Mouse (Mus musculus) embryonic fibroblast, embryonic 13.5 days (primary cell): ENCODE data around the gene Cobl.

ENCODE experiments used
- CTCF ChIP-seq: IDR thresholded peaks from 2 replicates; pipeline ENCODE4 v1.5.1; 2011; ENCODE audit warnings: mild to moderate bottlenecking, control low read depth, low read length, moderate library complexity, borderline replicate concordance; ENCODE audit not compliant: insufficient read depth
- POLR2A ChIP-seq: IDR thresholded peaks from 2 replicates; pipeline ENCODE4 v1.6.1; 2011; ENCODE audit warnings: low read depth, mild to moderate bottlenecking, control low read depth, low read length, moderate library complexity

DNA sequence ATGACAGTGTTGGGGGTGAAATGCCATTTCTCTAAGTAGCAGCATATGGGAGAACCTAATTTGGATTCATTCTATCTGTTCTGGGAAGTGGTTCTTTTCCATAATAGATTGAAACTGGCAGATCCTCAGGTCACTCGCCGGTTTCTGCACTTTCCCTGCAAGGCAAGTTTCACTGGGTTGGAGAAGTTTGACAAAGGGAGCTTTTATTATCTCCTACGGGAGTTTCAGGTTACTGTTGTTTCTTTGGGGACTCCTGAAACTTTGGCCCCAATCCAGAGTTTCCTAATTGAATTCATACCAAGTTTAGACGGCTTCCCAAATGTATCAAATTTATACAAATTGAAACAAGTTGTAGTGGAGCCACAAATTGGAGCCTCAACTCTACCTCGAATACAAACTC lies 49.0 kb upstream of the Cobl start:
- TF ChIP-seq CTCF (no peak), POLR2A (no peak)
